Mouse (Mus musculus) megakaryocyte, embryonic 14.5 days (primary cell): ENCODE results near the gene Ppie.

Experiments
- FLI1 ChIP-seq: IDR thresholded peaks from 2 replicates; pipeline ENCODE4 v1.6.1; 2012; ENCODE audit warnings: low read length, inconsistent platforms, mixed read lengths
- GATA1 ChIP-seq: IDR thresholded peaks from 3 replicates; pipeline ENCODE4 v1.6.1; 2012; ENCODE audit warnings: mixed read lengths, low read length, inconsistent platforms, borderline replicate concordance

DNA sequence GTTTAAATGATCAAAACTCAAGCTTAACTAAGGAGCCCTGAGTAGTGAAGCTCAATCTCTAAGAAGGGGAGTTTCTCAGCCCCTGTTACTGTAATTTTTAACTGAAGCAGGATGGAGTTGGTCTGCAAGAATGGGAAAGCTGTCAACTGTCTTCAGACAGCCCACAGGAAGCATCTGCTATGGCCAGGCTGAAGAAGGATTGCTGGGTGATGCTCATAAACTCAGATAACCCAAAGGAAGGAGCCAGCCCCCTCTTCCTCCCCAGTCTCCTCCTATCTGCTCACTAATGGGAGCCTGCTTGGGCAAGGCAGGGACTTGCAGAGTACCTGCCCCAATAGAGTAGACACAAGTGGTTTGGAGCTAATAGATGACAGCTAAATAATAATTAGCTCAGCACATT lies 16.1 kb upstream of the Ppie start:
- TF ChIP-seq GATA1 = no peak
- no peak for TF ChIP-seq FLI1
